Mouse (Mus musculus) ES-E14 (cell line): ENCODE data around the gene Bcl9l.

Source experiments
- CHD2 ChIP-seq: IDR thresholded peaks from 2 replicates; pipeline ENCODE4 v1.6.1; 2014; ENCODE audit warnings: mild to moderate bottlenecking, low read depth, low read length, inconsistent platforms
- HCFC1 ChIP-seq: IDR thresholded peaks from 2 replicates; pipeline ENCODE4 v1.6.1; 2012; ENCODE audit warnings: low read length, inconsistent platforms, borderline replicate concordance; ENCODE audit not compliant: insufficient read depth
- MAFK ChIP-seq: IDR thresholded peaks from 2 replicates; pipeline ENCODE4 v1.6.1; 2014; ENCODE audit warnings: mild to moderate bottlenecking, low read depth, low read length, inconsistent platforms; ENCODE audit not compliant: insufficient read depth
- ZC3H11A ChIP-seq: IDR thresholded peaks from 2 replicates; pipeline ENCODE4 v1.6.1; 2012; ENCODE audit warnings: low read depth, mild to moderate bottlenecking, inconsistent platforms, low read length, borderline replicate concordance
- ZNF384 ChIP-seq: IDR thresholded peaks from 2 replicates; pipeline ENCODE4 v1.6.1; 2012; ENCODE audit warnings: low read depth, low read length, inconsistent platforms

DNA sequence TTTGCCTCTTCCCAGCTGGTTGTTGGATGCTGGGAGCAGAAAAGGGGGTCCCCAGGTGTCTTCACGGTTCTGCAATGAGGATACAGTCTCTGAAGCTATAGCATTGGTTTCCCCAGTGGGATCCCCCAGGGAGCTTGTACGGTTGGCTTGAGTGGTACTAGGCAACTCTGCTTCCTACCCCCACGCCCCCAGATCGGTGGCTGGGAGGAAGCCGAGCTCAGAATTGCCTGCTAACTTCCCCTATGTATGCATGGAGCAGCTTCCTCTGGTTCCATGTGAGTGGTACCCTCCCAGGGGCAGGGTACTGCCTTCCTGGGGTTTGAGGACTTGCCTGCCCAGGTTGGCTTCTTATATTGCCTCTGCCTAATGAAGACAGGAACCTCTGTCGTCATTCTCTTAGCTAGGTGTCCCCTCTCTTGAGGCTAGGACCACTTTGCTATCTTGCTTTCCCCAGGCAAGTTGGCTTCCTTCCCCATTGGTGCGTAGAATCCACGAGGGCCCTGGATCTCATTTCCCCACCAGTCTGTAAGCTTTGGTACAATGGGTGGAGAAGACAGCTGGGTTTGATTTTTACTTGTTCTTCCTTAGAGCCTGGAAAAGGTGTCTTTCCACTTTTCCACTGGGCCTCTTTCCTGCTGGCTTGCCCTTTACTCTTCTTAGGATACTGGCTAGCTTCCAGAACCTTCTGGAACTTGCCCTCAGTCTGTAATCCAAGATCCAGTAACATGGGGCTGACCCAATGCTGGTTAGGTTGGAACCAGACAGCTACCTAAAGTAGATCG lies 29.5 kb downstream of the Bcl9l start:
- TF ChIP-seq ZNF384 (no peak), CHD2 (no peak), HCFC1 (no peak), MAFK (no peak), ZC3H11A (no peak)
